Mouse (Mus musculus) E14TG2a.4 (cell line): ENCODE results near the gene Flrt2.
"Not testable (repeated sequence)": the region's sequence is repeated elsewhere in the genome, so short reads cannot be mapped to it uniquely, and the experiment has no call there.

Experiments used
- H3K27me3 ChIP-seq: 2 replicates; pipeline ENCODE4 v1.6.1; 2014; ENCODE audit warnings: low read length, control low read depth; ENCODE audit not compliant: insufficient read depth
- H3K36me3 ChIP-seq: 2 replicates; pipeline ENCODE4 v1.6.1; 2014; ENCODE audit warnings: low read length, control low read depth; ENCODE audit not compliant: insufficient read depth
- H3K4me1 ChIP-seq: replicated peaks from 2 replicates; pipeline ENCODE4 v1.6.1; 2014; ENCODE audit warnings: low read depth, low read length, control low read depth
- H3K4me3 ChIP-seq: replicated peaks from 2 replicates; pipeline ENCODE4 v1.5.1; 2014; ENCODE audit warnings: mild to moderate bottlenecking, low read length
- H3K9me3 ChIP-seq: 2 replicates; pipeline ENCODE4 v1.6.1; 2014; ENCODE audit warnings: low read length, control low read depth
- CTCF ChIP-seq: conservative IDR thresholded peaks from 2 replicates; pipeline ENCODE4 v1.5.1; 2014; ENCODE audit warnings: low read length
- NANOG ChIP-seq: IDR thresholded peaks from 2 replicates; pipeline ENCODE4 v1.6.1; 2014; ENCODE audit warnings: borderline replicate concordance, low read length, mixed read lengths
- POU5F1 ChIP-seq: IDR thresholded peaks from 2 replicates; pipeline ENCODE4 v1.6.1; 2014; ENCODE audit warnings: low read length, borderline replicate concordance

Gene Flrt2

DNA sequence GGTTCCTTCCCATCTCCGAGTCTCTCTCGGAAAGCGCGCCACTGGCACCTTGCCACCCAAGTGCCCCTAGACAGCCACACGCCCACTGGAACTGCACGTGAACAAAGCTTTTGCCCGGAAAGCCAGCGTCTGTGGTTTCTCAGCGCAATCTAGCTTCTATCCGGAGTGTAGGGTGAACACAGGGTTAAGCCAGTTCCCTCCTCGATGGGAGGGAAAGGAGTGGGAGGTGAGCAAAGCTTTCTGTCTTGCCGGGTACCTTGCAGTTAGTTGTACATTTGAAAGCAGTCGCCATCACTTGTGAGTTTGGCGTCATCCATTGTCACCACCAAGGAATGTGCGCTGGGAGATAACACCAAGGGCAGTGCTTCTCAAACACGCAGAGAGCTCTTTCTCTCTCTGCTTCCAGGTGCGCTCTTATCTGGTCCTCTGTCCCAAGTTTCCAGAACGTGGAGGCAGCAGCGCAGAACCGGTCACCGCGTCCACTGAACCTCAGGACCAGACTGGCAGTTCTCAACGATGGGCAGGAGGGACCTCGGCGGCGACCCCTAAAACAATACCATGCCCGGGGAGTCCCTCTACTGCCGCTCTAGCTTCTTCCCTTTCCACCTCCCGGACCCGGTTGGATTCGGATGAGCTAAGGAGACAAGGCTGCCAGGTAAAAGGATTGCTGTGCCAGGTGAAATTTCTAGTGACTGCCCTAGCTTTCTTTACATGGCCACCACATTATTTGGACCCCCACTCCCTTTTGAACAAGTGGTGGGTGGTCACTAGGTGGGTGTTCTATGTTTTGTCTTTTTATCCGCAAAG, at the start of gene Flrt2:
Gene Flrt2, plus strand, starts transcription at position 266 of the 807 bp plus-strand sequence.
- Histone ChIP-seq H3K27me3 (peaks cover 53% of the 10 kb centered on the region), H3K36me3 (no peaks in the 10 kb centered on the region), H3K4me1 (peaks cover 39% of the 10 kb centered on the region), H3K4me3 (peak within 1 kb of the TSS; percentile 89), H3K9me3 (0 out of 2 replicates have a peak, but pooled peaks cover 7% of the 10 kb centered on the region)
- no peak for TF ChIP-seq CTCF
- no peak for TF ChIP-seq NANOG
- TF ChIP-seq POU5F1: no peak

DNA sequence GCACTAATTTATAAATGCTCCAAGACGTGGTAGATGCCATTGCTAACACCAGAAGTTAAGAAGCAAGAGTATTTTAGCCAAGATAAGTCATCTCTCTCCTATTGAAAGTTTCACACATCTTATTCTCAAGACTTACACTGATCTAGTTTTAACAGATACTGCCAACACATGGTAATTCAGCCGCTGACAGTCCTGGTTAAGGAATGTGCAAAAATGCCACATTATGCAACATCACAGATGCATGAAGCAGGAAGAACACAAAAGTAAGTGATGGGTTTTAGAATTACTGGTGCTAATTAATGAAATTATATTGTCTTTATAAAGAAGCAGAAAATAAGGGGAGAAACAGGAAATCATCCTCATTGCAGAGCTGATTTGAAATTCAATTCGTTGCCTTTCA, 49.8 kb upstream of the Flrt2 start:
- H3K4me3 ChIP-seq: no peak overlapping the region
- no peaks in the 10 kb centered on the region for H3K27me3 ChIP-seq
- no peaks in the 10 kb centered on the region for H3K9me3 ChIP-seq
- TF ChIP-seq NANOG: no peak
- TF ChIP-seq CTCF: no peak
- no peak for TF ChIP-seq POU5F1
- no peaks in the 10 kb centered on the region for H3K36me3 ChIP-seq
- no peaks in the 10 kb centered on the region for H3K4me1 ChIP-seq

DNA sequence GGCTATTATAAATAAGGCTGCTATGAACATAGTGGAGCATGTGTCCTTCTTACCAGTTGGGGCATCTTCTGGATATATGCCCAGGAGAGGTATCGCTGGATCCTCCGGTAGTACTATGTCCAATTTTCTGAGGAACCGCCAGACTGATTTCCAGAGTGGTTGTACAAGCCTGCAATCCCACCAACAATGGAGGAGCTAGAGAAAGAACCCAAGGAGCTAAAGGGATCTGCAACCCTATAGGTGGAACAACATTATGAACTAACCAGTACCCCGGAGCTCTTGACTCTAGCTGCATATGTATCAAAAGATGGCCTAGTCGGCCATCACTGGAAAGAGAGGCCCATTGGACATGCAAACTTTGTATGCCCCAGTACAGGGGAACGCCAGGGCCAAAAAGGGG, 44.8 kb upstream of the Flrt2 start:
- H3K9me3 ChIP-seq, H3K36me3 ChIP-seq, H3K27me3 ChIP-seq, H3K4me1 ChIP-seq, H3K4me3 ChIP-seq: not testable (repeated sequence)

- Histone ChIP-seq H3K4me1 (no peaks in the 10 kb centered on the region), H3K36me3 (no peaks in the 10 kb centered on the region), H3K4me3 (no peak overlapping the region), H3K9me3 (no peaks in the 10 kb centered on the region), H3K27me3 (no peaks in the 10 kb centered on the region)
- no peak for TF ChIP-seq CTCF
- TF ChIP-seq NANOG: no peak
- no peak for TF ChIP-seq POU5F1
Observed at GRCm38 (mm10) chr12:95652172-95653156, 39.6 kb upstream of the Flrt2 start.

- no peaks in the 10 kb centered on the region for H3K36me3 ChIP-seq
- H3K9me3 ChIP-seq: no peaks in the 10 kb centered on the region
- no peaks in the 10 kb centered on the region for H3K27me3 ChIP-seq
- H3K4me3 ChIP-seq: no peak overlapping the region
- TF ChIP-seq NANOG (no peak), CTCF (no peak), POU5F1 (no peak)
- H3K4me1 ChIP-seq: no peaks in the 10 kb centered on the region
Observed at GRCm38 (mm10) chr12:95656594-95656993, 35.4 kb upstream of the Flrt2 start.

GRCm38 (mm10) chr12:95667296-95667695, 24.7 kb upstream of the Flrt2 start:
- Histone ChIP-seq H3K4me3 (no peak overlapping the region), H3K27me3 (no peaks in the 10 kb centered on the region), H3K9me3 (no peaks in the 10 kb centered on the region), H3K36me3 (no peaks in the 10 kb centered on the region), H3K4me1 (no peaks in the 10 kb centered on the region)
- no peak for TF ChIP-seq NANOG
- TF ChIP-seq CTCF: no peak
- TF ChIP-seq POU5F1: no peak

- Histone ChIP-seq H3K4me1 (no peaks in the 10 kb centered on the region), H3K4me3 (no peak overlapping the region), H3K27me3 (no peaks in the 10 kb centered on the region), H3K36me3 (no peaks in the 10 kb centered on the region), H3K9me3 (no peaks in the 10 kb centered on the region)
- TF ChIP-seq NANOG (no peak), POU5F1 (no peak), CTCF (no peak)
Observed at GRCm38 (mm10) chr12:95675711-95676110, 16.3 kb upstream of the Flrt2 start.

DNA sequence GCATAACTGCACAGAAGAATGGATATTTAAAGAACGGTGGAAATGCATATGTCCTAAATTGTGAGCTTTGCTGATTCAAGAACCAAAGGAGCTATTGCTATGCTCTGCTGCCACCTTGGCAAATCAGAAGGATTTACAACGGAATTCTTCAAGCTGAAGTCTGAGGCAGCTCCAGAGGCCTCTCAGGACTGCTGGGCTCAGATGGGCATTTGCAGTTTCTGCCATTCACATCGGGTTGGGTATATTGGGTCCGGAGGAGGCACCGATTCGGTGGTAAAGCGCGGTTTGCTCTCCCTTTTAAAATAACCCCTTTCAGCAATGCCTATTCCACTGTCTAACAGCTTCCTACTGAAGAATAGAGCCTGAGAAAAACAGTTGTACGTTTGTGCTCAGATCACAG, 1.2 kb upstream of the Flrt2 start:
- no peak overlapping the region for H3K4me3 ChIP-seq
- H3K4me1 ChIP-seq: peaks cover 32% of the 10 kb centered on the region
- 0 out of 2 replicates have a peak, but pooled peaks cover 7% of the 10 kb centered on the region for H3K9me3 ChIP-seq
- H3K27me3 ChIP-seq: peaks cover 42% of the 10 kb centered on the region
- no peaks in the 10 kb centered on the region for H3K36me3 ChIP-seq
- no peak for TF ChIP-seq POU5F1
- no peak for TF ChIP-seq NANOG
- TF ChIP-seq CTCF: no peak
